Mouse (Mus musculus): ENCODE measurements around the gene Cracr2a.
A peak's percentile ranks its signal among the peaks of the same experiment; 100 is the strongest.
"Not testable (repeated sequence)": the region's sequence is repeated elsewhere in the genome, so short reads cannot be mapped to it uniquely, and the experiment has no call there.

Gene Cracr2a

GRCm38 (mm10) chr6:127561231-127562020 is at the start of gene Cracr2a:
Cracr2a (plus strand) TSS chr6:127561338.
- DNase-seq (ENCODE audit: low spot score in 2 of 2): peak; percentile 61 to 78

GRCm38 (mm10) chr6:127513776-127514175 is 47.4 kb upstream of the Cracr2a start:
- not testable (repeated sequence) for DNase-seq (ENCODE audit: low spot score in 2 of 2)

- no peak for DNase-seq (ENCODE audit: low spot score in 2 of 2)
Measured at GRCm38 (mm10) chr6:127521176-127521575, 40.0 kb upstream of the Cracr2a start.

DNA sequence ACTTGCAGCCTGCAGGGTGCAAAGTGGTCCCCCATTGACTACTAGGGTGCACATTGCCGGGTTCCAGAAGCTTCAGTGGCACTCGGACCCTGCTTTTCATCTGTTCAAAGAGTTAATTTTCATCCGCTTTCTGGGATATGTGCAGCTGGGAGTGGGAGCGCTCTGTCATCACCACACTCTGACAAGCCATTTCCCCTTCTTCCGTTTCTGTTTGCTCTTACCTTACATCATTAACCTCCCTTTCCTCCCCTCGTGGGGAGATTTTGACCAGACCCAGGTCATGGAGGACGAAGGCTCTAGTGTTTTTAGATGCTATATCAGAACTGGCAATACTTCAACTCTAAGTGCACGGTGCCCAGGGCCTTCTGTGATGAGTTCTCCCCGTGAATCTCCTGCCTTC is 38.8 kb upstream of the Cracr2a start:
- no peak for DNase-seq (ENCODE audit: low spot score in 2 of 2)

DNA sequence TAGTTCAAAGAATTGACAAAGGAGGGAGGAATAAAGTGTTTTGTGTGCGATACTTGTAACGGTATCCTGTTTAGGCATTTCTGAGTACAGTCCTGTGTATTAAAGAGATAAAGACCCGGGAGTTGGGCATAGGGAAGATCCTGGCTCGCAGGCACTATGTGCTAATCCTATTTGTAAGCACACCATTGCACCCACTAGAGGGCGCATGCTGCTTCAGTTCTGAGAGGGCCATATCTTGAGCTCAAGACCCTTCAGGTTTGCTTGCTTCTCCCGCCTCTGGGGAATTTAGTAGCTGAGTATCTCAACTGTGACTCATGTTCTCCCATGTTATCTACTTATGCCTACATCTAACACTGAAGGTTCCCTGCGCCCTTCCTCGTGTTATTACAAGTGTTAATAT is 36.7 kb upstream of the Cracr2a start:
- peak; percentile 10 to 14 for DNase-seq (ENCODE audit: low spot score in 2 of 2)

- no peak for DNase-seq (ENCODE audit: low spot score in 2 of 2)
Measured at GRCm38 (mm10) chr6:127528625-127529024, 32.5 kb upstream of the Cracr2a start.

DNA sequence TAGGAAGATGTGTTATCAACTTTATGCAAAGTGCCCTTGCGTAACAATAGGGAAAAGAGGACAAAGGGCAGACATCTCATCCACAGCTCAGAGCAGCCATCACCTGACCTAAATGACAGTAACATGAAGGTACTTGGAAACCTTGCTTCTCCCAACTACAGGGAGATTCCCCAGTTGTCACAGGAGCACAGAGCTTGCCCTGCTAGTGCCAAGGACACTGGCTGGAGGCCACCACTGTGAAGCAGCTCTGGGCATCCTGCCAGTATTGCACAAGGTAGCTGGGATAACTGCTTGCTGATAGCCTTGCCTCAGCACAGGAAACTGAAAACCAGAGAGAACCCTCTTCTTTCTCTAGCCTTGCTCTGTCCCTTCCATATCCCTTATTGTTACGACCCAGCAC is 31.7 kb upstream of the Cracr2a start:
- peak; percentile 51 to 80 for DNase-seq (ENCODE audit: low spot score in 2 of 2)

GRCm38 (mm10) chr6:127530206-127530605 is 30.9 kb upstream of the Cracr2a start:
- no peak for DNase-seq (ENCODE audit: low spot score in 2 of 2)

- DNase-seq (ENCODE audit: low spot score in 2 of 2): no peak
Measured at GRCm38 (mm10) chr6:127531412-127532205, 29.5 kb upstream of the Cracr2a start.

- no peak for DNase-seq (ENCODE audit: low spot score in 2 of 2)
Measured at GRCm38 (mm10) chr6:127532304-127532703, 28.8 kb upstream of the Cracr2a start.

- no peak for DNase-seq (ENCODE audit: low spot score in 2 of 2)
Measured at GRCm38 (mm10) chr6:127533766-127534165, 27.4 kb upstream of the Cracr2a start.

DNA sequence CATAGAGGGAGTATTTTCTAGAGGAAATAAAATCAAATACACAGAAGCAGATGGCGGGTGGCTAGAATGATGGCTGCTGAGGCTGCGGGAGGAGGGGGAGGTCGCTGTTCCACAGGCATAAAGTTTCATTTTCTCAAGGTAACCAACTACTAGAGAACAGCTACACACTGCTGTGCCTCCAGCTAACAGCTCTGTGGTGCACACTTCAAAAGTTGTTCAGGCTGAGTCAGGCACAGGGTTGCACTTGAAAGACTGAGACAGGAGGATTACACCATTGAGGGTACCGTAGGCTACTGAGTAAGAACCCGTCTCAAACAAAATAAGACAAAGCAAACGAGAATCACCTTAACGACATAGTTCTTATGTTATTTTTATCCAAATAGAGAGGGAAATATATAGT is 24.1 kb upstream of the Cracr2a start:
- no peak for DNase-seq (ENCODE audit: low spot score in 2 of 2)

DNA sequence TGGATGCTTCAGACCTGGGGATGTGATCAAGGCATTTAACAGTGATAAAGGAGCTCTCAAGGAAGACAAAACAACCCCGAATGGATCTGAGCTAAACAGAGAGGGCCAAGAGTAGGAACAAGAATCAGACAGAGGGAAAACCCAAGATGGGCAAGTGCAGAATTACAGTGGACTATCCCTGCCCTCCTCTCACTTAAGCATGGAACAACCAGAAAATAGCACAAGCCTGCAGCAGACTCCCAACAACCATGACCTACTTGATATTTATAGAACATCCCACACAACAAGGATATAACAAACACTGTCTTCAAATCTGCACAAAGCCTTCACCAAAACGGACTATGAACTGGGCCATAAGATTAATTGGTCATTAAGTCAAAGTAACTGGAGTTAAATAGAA is 23.0 kb upstream of the Cracr2a start:
- no peak for DNase-seq (ENCODE audit: low spot score in 2 of 2)

- DNase-seq (ENCODE audit: low spot score in 2 of 2): no peak
Measured at GRCm38 (mm10) chr6:127539226-127539625, 21.9 kb upstream of the Cracr2a start.

DNA sequence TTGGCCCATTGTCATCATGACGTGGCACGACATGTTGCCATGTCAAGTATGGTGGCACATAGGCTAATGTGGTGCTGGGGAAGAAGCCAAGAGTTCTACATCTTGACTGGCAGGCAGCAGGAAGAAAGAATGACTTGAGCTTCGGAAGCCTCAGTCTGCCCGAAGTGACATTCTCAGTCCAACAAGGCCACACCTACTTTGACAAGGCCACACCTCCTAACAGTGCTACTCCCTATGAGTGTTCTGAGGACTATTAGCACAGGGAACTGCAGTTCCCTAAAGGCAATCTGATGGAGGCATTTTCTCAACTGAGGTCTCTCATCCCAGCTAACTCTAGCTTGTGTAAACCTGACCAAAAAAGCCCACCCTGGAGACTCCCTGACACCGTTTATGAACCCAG is 21.5 kb upstream of the Cracr2a start:
- DNase-seq (ENCODE audit: low spot score in 2 of 2): no peak

DNA sequence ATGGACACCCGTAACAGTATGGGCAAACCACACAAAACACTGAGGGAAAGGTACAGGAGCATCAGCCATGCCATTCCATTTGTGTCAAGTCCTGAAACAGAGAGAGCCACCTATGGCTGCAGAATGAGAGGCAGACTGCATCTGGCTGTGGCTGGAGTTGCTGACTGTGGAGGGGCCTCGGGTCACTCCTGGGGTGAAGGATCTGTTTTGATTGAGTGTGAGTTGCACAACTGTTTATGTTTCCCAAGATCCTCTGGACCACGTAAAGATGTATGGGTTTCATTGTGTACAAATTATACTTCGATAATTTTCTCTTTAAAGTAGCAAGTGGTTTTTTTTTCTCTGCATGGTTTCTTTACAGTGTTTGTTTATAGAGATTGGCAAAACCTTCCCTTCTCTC is 20.6 kb upstream of the Cracr2a start:
- no peak for DNase-seq (ENCODE audit: low spot score in 2 of 2)

DNA sequence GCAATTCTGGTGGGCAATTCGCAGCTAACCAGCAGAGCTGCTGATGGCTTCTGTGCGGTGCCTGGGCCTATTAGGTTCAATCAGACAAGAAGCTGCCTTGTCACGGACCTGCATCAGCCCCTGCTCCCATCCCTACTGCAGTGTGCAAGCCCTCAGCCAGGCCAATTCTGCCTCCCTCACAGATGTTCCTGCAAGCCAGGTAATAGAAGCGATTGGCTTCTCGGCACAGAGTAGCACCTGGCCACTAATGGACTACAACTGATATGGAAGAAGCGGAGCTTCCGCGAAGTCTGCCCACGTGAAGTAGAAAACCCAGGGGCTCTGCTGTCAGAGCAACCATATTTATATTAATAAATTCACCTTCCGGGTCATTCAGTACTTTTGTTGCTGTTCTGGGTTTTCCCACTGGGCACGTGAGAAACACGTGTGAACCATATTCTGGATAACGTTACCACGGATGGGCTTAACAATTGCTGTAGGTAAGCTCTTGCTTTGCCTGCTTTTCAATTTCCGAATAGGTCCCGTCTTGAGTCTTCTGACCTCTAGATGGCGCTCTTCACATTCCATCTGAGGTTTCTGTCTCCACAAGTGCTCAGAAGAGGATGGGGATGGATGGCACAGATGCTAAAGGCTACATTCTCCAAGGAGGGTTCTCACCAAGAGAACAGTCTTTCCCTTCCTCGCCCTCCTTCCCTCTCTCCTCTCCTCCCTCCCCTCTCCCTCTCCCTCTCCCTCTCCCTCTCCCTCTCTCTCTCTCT is 19.3 kb upstream of the Cracr2a start:
- peak; percentile 14 to 36 for DNase-seq (ENCODE audit: low spot score in 2 of 2)

GRCm38 (mm10) chr6:127546676-127547075 is 14.5 kb upstream of the Cracr2a start:
- peak in 1 of 2 experiments; percentile 48 for DNase-seq (ENCODE audit: low spot score in 2 of 2)

DNA sequence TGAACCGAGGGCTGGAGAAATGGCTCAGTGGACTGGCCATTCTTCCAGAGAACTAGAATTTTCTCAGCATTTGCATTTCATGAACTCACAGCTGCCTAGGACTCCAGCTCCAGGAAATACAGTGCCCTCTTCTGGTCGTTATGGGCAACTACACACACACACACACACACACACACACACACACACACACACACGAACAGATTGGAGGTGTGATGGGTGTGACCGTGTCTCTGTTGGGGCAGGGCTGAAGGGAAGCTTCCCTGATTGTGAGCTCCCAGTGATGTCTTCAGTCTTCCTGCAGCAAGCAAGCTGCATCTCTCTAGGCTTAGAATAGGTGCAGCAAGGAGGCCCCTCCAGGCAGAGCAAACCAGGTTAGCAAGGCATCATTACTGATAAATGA is 8.2 kb upstream of the Cracr2a start:
- no peak for DNase-seq (ENCODE audit: low spot score in 2 of 2)

DNA sequence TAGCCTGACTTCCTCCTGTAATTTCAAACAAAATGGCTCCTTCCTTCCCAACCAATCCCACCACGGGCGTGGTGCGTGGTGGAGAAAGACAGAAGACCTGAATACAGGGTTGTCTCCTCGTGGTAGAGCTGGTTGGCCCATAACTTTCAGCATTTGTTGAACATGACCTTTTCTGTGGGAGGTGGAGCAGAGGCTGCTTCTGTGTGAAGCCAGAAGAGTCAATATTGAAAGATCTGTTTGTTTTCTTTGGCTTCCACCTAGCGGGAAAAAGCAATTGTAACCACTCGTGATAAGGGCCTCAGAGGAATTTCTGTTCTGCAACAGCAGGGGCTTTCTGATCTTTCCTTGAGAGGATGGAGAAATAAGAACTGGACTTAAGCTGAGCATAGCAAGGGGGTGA is 5.6 kb upstream of the Cracr2a start:
- no peak for DNase-seq (ENCODE audit: low spot score in 2 of 2)

DNA sequence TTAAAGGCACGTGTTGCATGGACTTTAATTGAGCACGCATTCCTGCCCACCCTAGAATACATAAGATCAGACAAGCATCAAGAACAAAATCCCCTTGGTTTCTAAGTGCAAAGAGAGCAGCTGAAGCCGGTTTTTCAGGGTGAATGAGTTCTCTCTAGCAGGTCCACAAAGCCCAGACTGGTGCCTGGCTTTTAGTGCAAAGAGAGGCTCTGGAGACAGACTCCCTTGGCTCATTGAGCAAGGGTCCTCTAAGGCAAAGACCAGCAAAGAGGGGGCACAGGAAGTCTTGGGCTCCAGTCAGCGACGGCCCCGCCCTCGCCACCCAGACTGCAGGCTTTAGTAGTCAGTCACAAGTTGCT is 287 bp upstream of the Cracr2a start:
- no peak for DNase-seq (ENCODE audit: low spot score in 2 of 2)

- no peak for DNase-seq (ENCODE audit: low spot score in 2 of 2)
Measured at GRCm38 (mm10) chr6:127563511-127563910, 2.4 kb downstream of the Cracr2a start.
